In the genomic region with DNA sequence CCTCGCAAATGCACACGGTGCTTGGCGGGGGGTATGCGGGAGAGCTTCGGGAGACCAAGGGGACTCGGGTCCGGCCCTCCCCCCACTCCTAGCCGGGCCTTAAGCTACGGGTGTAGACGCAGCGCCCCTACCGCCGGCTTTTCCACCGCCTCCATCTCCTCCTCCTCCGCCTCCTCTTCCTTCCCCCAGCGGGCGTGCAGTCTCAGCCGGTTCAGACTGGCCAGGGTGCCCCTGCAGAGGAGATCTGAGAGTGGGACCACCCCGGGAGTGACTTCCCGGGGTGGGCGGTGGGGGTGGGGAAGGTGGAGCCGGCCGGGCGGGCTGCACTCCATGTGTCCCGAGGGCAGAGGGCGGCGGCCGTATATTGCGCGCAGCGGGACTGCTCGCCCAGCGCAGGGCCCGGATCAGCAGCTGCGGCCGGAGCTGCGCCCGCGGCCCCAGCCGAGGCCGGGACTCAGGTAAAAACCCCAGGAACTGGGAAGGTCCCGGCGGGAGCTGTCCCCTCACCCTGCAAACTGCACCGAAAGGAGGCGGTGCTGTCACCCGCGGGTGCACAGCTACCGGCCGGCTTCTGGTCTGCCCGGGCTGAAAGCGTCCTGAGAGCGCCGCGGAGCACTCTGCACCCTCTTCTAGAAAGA, we compare ENCODE assay signal across 9 mouse cellular contexts. TPM values are rescaled to one million over a fixed set of nuclear protein-coding genes. Genes with fewer than 3 reads are reported as not detected.
DNase-seq lines count a peak whose midpoint lies in the region; ATAC-seq and TF ChIP-seq lines count a peak whose summit lies in the region.
"Had no signal": no experiment of that assay in that cellular context is flagged by ENCODE, and none has a peak within 500 bp of the region (broad histone marks: within the 10 kb centered on the region; RNA-seq: fewer than 3 reads in every experiment).

Gene Slc16a9 (plus strand): TSS at position 180 of the 638 bp plus-strand sequence.

- peak within 1 kb of the TSS; percentile 78 for H3K9ac ChIP-seq in embryonic facial prominence, embryonic 13.5 days
- peak within 1 kb of the TSS; percentile 74 for H3K9ac ChIP-seq in heart, embryonic 12.5 days
- H3K9ac ChIP-seq in kidney, embryonic 15.5 days: peak within 1 kb of the TSS; percentile 53
- no peak within 1 kb of the TSS for H3K9ac ChIP-seq in liver, embryonic 15.5 days
- H3K9ac ChIP-seq in neural tube, embryonic 11.5 days (ENCODE audit: low read length): peak within 1 kb of the TSS; percentile 65

- H3K27ac ChIP-seq in embryonic facial prominence, embryonic 13.5 days: no peak within 1 kb of the TSS
- H3K27ac ChIP-seq in heart, embryonic 12.5 days (ENCODE audit: poor library complexity, severe bottlenecking): no peak within 1 kb of the TSS
- peak within 1 kb of the TSS; percentile 62 for H3K27ac ChIP-seq in kidney, embryonic 15.5 days
- H3K27ac ChIP-seq in liver, embryonic 15.5 days (replicated peaks): no peak within 1 kb of the TSS
- H3K27ac ChIP-seq in neural tube, embryonic 11.5 days (ENCODE audit: low read depth, low read length): no peak within 1 kb of the TSS

- peak; percentile 7 to 32 for DNase-seq in adrenal gland, postnatal 4 days (ENCODE audit: low spot score in 2 of 2)
- DNase-seq in neural tube, embryonic 11.5 days (ENCODE audit: low spot score): peak; percentile 83
- peak; percentile 52 to 74 for DNase-seq in urinary bladder, postnatal 4 days (ENCODE audit: low spot score in 2 of 2)

- peaks cover 34% of the 10 kb centered on the region for H3K4me1 ChIP-seq in E14TG2a.4 (replicated peaks; ENCODE audit: low read depth, low read length)
- H3K4me1 ChIP-seq in embryonic facial prominence, embryonic 13.5 days: peaks cover 13% of the 10 kb centered on the region
- peaks cover 13% of the 10 kb centered on the region; the same call in 1 of the 2 replicates for H3K4me1 ChIP-seq in heart, embryonic 12.5 days (replicated peaks)
- peaks cover 30% of the 10 kb centered on the region for H3K4me1 ChIP-seq in kidney, embryonic 15.5 days
- H3K4me1 ChIP-seq in liver, embryonic 15.5 days (replicated peaks): no peaks in the 10 kb centered on the region
- no peaks in the 10 kb centered on the region for H3K4me1 ChIP-seq in neural tube, embryonic 11.5 days (ENCODE audit: control insufficient read depth, insufficient read depth, low read length)

- peaks cover 3% of the 10 kb centered on the region for H3K9me3 ChIP-seq in E14TG2a.4 (ENCODE audit: low read length)
- H3K9me3 ChIP-seq in embryonic facial prominence, embryonic 13.5 days: no peaks in the 10 kb centered on the region
- no peaks in the 10 kb centered on the region for H3K9me3 ChIP-seq in heart, embryonic 12.5 days (replicated peaks)
- H3K9me3 ChIP-seq in kidney, embryonic 15.5 days (replicated peaks): no peaks in the 10 kb centered on the region; the same call in 1 of the 2 replicates
- no peaks in the 10 kb centered on the region for H3K9me3 ChIP-seq in liver, embryonic 15.5 days (replicated peaks)
- H3K9me3 ChIP-seq in neural tube, embryonic 11.5 days (ENCODE audit: control insufficient read depth, low read length): no peaks in the 10 kb centered on the region

- WGBS in embryonic facial prominence, embryonic 13.5 days: under 1% methylated on average over 51 of the region's 54 CpGs
- WGBS in heart, embryonic 12.5 days: 2% methylated on average over 54 of the region's 54 CpGs
- under 1% methylated on average over 54 of the region's 54 CpGs for WGBS in kidney, embryonic 15.5 days
- WGBS in liver, embryonic 15.5 days (ENCODE audit: insufficient replicate concordance): under 1% methylated on average over 54 of the region's 54 CpGs
- under 1% methylated on average over 53 of the region's 54 CpGs for WGBS in neural tube, embryonic 11.5 days

- ATAC-seq in embryonic facial prominence, embryonic 13.5 days (ENCODE audit: insufficient number of reproducible peaks, insufficient read depth, low FRiP score, low TSS enrichment, low read depth): peak; percentile 80
- ATAC-seq in heart, embryonic 12.5 days (ENCODE audit: insufficient number of reproducible peaks, low FRiP score): peak; percentile 86
- peak; percentile 93 for ATAC-seq in kidney, embryonic 15.5 days (replicated peaks; ENCODE audit: low FRiP score)
- ATAC-seq in liver, embryonic 15.5 days (ENCODE audit: insufficient read depth): peak; percentile 34
- peak; percentile 81 for ATAC-seq in neural tube, embryonic 11.5 days (ENCODE audit: insufficient read depth, low FRiP score, low TSS enrichment)

- peak within 1 kb of the TSS; percentile 93 for H3K4me2 ChIP-seq in embryonic facial prominence, embryonic 13.5 days
- peak within 1 kb of the TSS; percentile 96 for H3K4me2 ChIP-seq in heart, embryonic 12.5 days
- H3K4me2 ChIP-seq in kidney, embryonic 15.5 days: peak within 1 kb of the TSS; percentile 96
- H3K4me2 ChIP-seq in liver, embryonic 15.5 days: peak within 1 kb of the TSS; percentile 64
- H3K4me2 ChIP-seq in neural tube, embryonic 11.5 days (ENCODE audit: low read depth): peak within 1 kb of the TSS; percentile 96

- peaks cover 81% of the 10 kb centered on the region for H3K27me3 ChIP-seq in E14TG2a.4 (ENCODE audit: insufficient read depth, low read length)
- H3K27me3 ChIP-seq in embryonic facial prominence, embryonic 13.5 days: peaks cover 44% of the 10 kb centered on the region
- H3K27me3 ChIP-seq in heart, embryonic 12.5 days (replicated peaks): peaks cover 21% of the 10 kb centered on the region; the same call in 1 of the 2 replicates
- H3K27me3 ChIP-seq in kidney, embryonic 15.5 days: peaks cover 20% of the 10 kb centered on the region
- H3K27me3 ChIP-seq in liver, embryonic 15.5 days: peaks cover 41% of the 10 kb centered on the region
- H3K27me3 ChIP-seq in neural tube, embryonic 11.5 days (ENCODE audit: control insufficient read depth, insufficient read depth, low read length): peaks cover 25% of the 10 kb centered on the region

- peak within 1 kb of the TSS; percentile 81 for H3K4me3 ChIP-seq in E14TG2a.4 (replicated peaks; ENCODE audit: low read length)
- peak within 1 kb of the TSS; percentile 65 for H3K4me3 ChIP-seq in embryonic facial prominence, embryonic 13.5 days
- peak within 1 kb of the TSS; percentile 71 for H3K4me3 ChIP-seq in heart, embryonic 12.5 days
- peak within 1 kb of the TSS; percentile 69 for H3K4me3 ChIP-seq in kidney, embryonic 15.5 days (replicated peaks)
- peak within 1 kb of the TSS; percentile 53 for H3K4me3 ChIP-seq in liver, embryonic 15.5 days (replicated peaks)
- peak within 1 kb of the TSS; percentile 63 for H3K4me3 ChIP-seq in neural tube, embryonic 11.5 days (ENCODE audit: low read depth, low read length)

- no peaks in the 10 kb centered on the region for H3K36me3 ChIP-seq in E14TG2a.4 (ENCODE audit: insufficient read depth, low read length)
- no peaks in the 10 kb centered on the region for H3K36me3 ChIP-seq in embryonic facial prominence, embryonic 13.5 days
- no peaks in the 10 kb centered on the region for H3K36me3 ChIP-seq in heart, embryonic 12.5 days
- no peaks in the 10 kb centered on the region for H3K36me3 ChIP-seq in kidney, embryonic 15.5 days
- no peaks in the 10 kb centered on the region for H3K36me3 ChIP-seq in liver, embryonic 15.5 days (replicated peaks)
- H3K36me3 ChIP-seq in neural tube, embryonic 11.5 days (ENCODE audit: control insufficient read depth, insufficient read depth, low read length): no peaks in the 10 kb centered on the region

- TF ChIP-seq CTCF in E14TG2a.4 (conservative IDR thresholded peaks at IDR 0.05; ENCODE audit: low read length): 0 out of 2 replicates have a peak, but pooled peaks have one; percentile 6

RNA-seq across cellular contexts. Expression of gene Slc16a9, which starts in this region (rescaled TPM):
- total RNA-seq in adrenal gland, postnatal 4 days (2021): 1 to 10 TPM; 4.5 to 4.9 TPM
- 1.1 and 1.5 TPM in 2 replicates for polyA plus RNA-seq in embryonic facial prominence, embryonic 13.5 days (2015; fragmentation: Nextera tagmentation; extraction: Ambion mirVana)
- 0.82 and 0.98 TPM in 2 replicates for polyA plus RNA-seq in heart, embryonic 12.5 days (2016; fragmentation: Nextera tagmentation; extraction: Ambion mirVana)
- 3.8 and 4.8 TPM in 2 replicates for polyA plus RNA-seq in kidney, embryonic 15.5 days (2015; fragmentation: Nextera tagmentation; extraction: Ambion mirVana)
- polyA plus RNA-seq in liver, embryonic 15.5 days (2015; fragmentation: Nextera tagmentation; extraction: Ambion mirVana): 0.58 and 0.62 TPM in 2 replicates
- polyA plus RNA-seq in neural tube, embryonic 11.5 days (2014; fragmentation: Nextera tagmentation; extraction: Ambion mirVana): 0.68 and 0.69 TPM in 2 replicates
- total RNA-seq: MEL had no signal

Comparison
In these comparisons a context has a peak if more than half of its experiments do, and no peak if none do; other contexts are left out.
1. Peak in ATAC-seq, H3K4me3 ChIP-seq, H3K9ac ChIP-seq and H3K4me2 ChIP-seq in heart, embryonic 12.5 days; RNA of the gene not detected or under 1 TPM.
2. Peak in ATAC-seq, H3K4me3 ChIP-seq and H3K4me2 ChIP-seq in liver, embryonic 15.5 days; RNA of the gene not detected or under 1 TPM.
3. Peak in DNase-seq, ATAC-seq, H3K4me3 ChIP-seq, H3K9ac ChIP-seq and H3K4me2 ChIP-seq in neural tube, embryonic 11.5 days; RNA of the gene not detected or under 1 TPM.
4. DNase-seq: peak in every context shown above with its lines; median percentile 83 in neural tube, embryonic 11.5 days; 63 in urinary bladder, postnatal 4 days; 20 in adrenal gland, postnatal 4 days.
5. ATAC-seq: peak in every context shown above with its lines; median percentile 93 in kidney, embryonic 15.5 days; 86 in heart, embryonic 12.5 days; 81 in neural tube, embryonic 11.5 days; 80 in embryonic facial prominence, embryonic 13.5 days; 34 in liver, embryonic 15.5 days.